Mouse (Mus musculus) kidney, adult 2 months (tissue): Measurements from ENCODE around the gene Rnaset2a.
"Not testable (repeated sequence)": the region's sequence is repeated elsewhere in the genome, so short reads cannot be mapped to it uniquely, and the experiment has no call there.

Experiments
- CTCF ChIP-seq: fragments of 200-500 bp; conservative IDR thresholded peaks from 2 replicates; pipeline ENCODE4 v1.5.1; 2011; ENCODE audit warnings: low read depth, mild to moderate bottlenecking, control low read depth, low read length, moderate library complexity, mixed read lengths; ENCODE audit not compliant: insufficient read depth, insufficient read length
- POLR2A ChIP-seq: fragments of 200-500 bp; IDR thresholded peaks from one replicate; pipeline ENCODE4 v1.6.1; 2011; ENCODE audit warnings: low read depth, low read length, control low read depth

- TF ChIP-seq POLR2A, CTCF: not testable (repeated sequence)
Measured at GRCm38 (mm10) chr17:8101297-8101609, 46.6 kb downstream of the Rnaset2a start.
